Mouse (Mus musculus): ENCODE measurements around the gene Gpnmb.

- TF ChIP-seq CTCF (IDR thresholded peaks at IDR 0.05; ENCODE audit: low read depth): no peak
- no peak for TF ChIP-seq EP300 (IDR thresholded peaks at IDR 0.05; ENCODE audit: low read depth)
Observed at GRCm38 (mm10) chr6:49106746-49107500, 70.6 kb downstream of the Gpnmb start.

All from heart, postnatal 0 days (tissue).